Mouse (Mus musculus) CH12.LX (cell line): Measurements from ENCODE around the gene Me1. TPM values are rescaled to one million over a fixed set of nuclear protein-coding genes. Genes with fewer than 3 reads are reported as not detected.

Source experiments
- DNase-seq: peaks from one replicate; pipeline ENCODE4 v3.0.0-alpha.2; 2013; ENCODE audit errors: extremely low read depth
- H3K27ac ChIP-seq: 2 replicates; pipeline ENCODE4 v1.5.1; 2012; ENCODE audit warnings: low read depth, mild to moderate bottlenecking, control low read depth, moderate library complexity; ENCODE audit not compliant: insufficient read depth
- H3K27me3 ChIP-seq: replicated peaks from 2 replicates; pipeline ENCODE3; 2012; ENCODE audit warnings: inconsistent platforms
- H3K36me3 ChIP-seq, 2 experiments: replicated peaks in 1 of 2; 2 replicates each; pipeline versions ENCODE3 to v1.6.1; 2012; ENCODE audit warnings: inconsistent platforms in 1 of 2, low read length in 1 of 2, mild to moderate bottlenecking in 1 of 2, mixed read lengths in 1 of 2, moderate library complexity in 1 of 2; ENCODE audit not compliant: control insufficient read depth in 1 of 2, insufficient read depth in 1 of 2
- H3K4me1 ChIP-seq, 2 experiments: 2 replicates each; pipeline ENCODE4 v1.6.1; 2012; ENCODE audit warnings: inconsistent platforms in 1 of 2, moderate library complexity in 1 of 2; ENCODE audit not compliant: insufficient read depth in 2 of 2, control insufficient read depth in 1 of 2
- H3K4me2 ChIP-seq: 2 replicates; pipeline ENCODE4 v1.6.1; 2012; ENCODE audit warnings: low read depth, mild to moderate bottlenecking, control low read depth; ENCODE audit not compliant: poor library complexity, insufficient read depth, severe bottlenecking
- H3K4me3 ChIP-seq, 3 experiments: fragments of 150-350 bp in 1 of 3; sonication (generic) in 1 of 3; replicated peaks in 1 of 3; 2 replicates each; pipeline versions ENCODE3 to v1.5.1; 2011 to 2012; ENCODE audit warnings: low read depth in 2 of 3, low read length in 2 of 3, mild to moderate bottlenecking in 2 of 3, moderate library complexity in 2 of 3, control low read depth in 1 of 3, improper control_type of control experiment in 1 of 3, inconsistent platforms in 1 of 3, mixed read lengths in 1 of 3; ENCODE audit not compliant: poor library complexity in 1 of 3
- H3K79me2 ChIP-seq: replicated peaks from 2 replicates; pipeline ENCODE4 v1.6.1; 2012; ENCODE audit warnings: mild to moderate bottlenecking, moderate library complexity; ENCODE audit not compliant: control insufficient read depth, poor library complexity, insufficient read depth, severe bottlenecking; ENCODE audit errors: extremely low read depth
- H3K9ac ChIP-seq: 2 replicates; pipeline ENCODE4 v1.6.1; 2012; ENCODE audit warnings: low read depth, mild to moderate bottlenecking, control low read depth, moderate library complexity; ENCODE audit not compliant: insufficient read depth
- H3K9me3 ChIP-seq: replicated peaks from 2 replicates; pipeline ENCODE3; 2012; ENCODE audit warnings: low read length, inconsistent platforms, mixed read lengths
- BHLHE40 ChIP-seq: IDR thresholded peaks from 2 replicates; pipeline ENCODE4 v1.6.1; 2011; ENCODE audit warnings: mild to moderate bottlenecking, low read depth, low read length, improper control_type of control experiment
- CHD1 ChIP-seq: IDR thresholded peaks from 2 replicates; pipeline ENCODE4 v1.6.1; 2012; ENCODE audit warnings: low read depth, low read length, improper control_type of control experiment, inconsistent platforms
- CHD2 ChIP-seq: IDR thresholded peaks from 2 replicates; pipeline ENCODE4 v1.6.1; 2011; ENCODE audit warnings: low read length, improper control_type of control experiment
- CTCF ChIP-seq, 2 experiments: IDR thresholded peaks in 1 of 2; conservative IDR thresholded peaks in 1 of 2; 2 replicates each; pipeline ENCODE4 v1.5.1; 2011 to 2012; ENCODE audit warnings: low read depth in 2 of 2, low read length in 2 of 2, improper control_type of control experiment in 1 of 2, inconsistent platforms in 1 of 2, mild to moderate bottlenecking in 1 of 2, moderate library complexity in 1 of 2
- GABPA ChIP-seq: IDR thresholded peaks from 2 replicates; pipeline ENCODE4 v1.6.1; 2012; ENCODE audit warnings: low read depth, low read length, improper control_type of control experiment, inconsistent platforms; ENCODE audit not compliant: insufficient replicate concordance
- HCFC1 ChIP-seq: IDR thresholded peaks from 2 replicates; pipeline ENCODE4 v1.6.1; 2012; ENCODE audit warnings: low read depth, mild to moderate bottlenecking, inconsistent platforms, low read length, improper control_type of control experiment
- IRF4 ChIP-seq: IDR thresholded peaks from 2 replicates; pipeline ENCODE4 v1.6.1; 2014; ENCODE audit warnings: low read depth, mild to moderate bottlenecking, inconsistent platforms, low read length, improper control_type of control experiment
- JUN ChIP-seq: IDR thresholded peaks from 2 replicates; pipeline ENCODE4 v1.6.1; 2011; ENCODE audit warnings: low read depth, mild to moderate bottlenecking, low read length, improper control_type of control experiment, moderate library complexity; ENCODE audit not compliant: insufficient read depth
- JUND ChIP-seq: conservative IDR thresholded peaks from 2 replicates; pipeline ENCODE4 v1.6.1; 2011; ENCODE audit warnings: low read depth, low read length, improper control_type of control experiment
- MAFK ChIP-seq: IDR thresholded peaks from 2 replicates; pipeline ENCODE4 v1.6.1; 2011; ENCODE audit warnings: low read length, improper control_type of control experiment; ENCODE audit not compliant: insufficient replicate concordance
- MAX ChIP-seq: IDR thresholded peaks from 2 replicates; pipeline ENCODE4 v1.6.1; 2011; ENCODE audit warnings: low read length, improper control_type of control experiment
- MXI1 ChIP-seq: IDR thresholded peaks from 2 replicates; pipeline ENCODE4 v1.6.1; 2011; ENCODE audit warnings: mild to moderate bottlenecking, low read depth, low read length, improper control_type of control experiment
- MYC ChIP-seq: IDR thresholded peaks from 2 replicates; pipeline ENCODE4 v1.6.1; 2011; ENCODE audit warnings: low read depth, mild to moderate bottlenecking, improper control_type of control experiment, low read length
- NELFE ChIP-seq: IDR thresholded peaks from 2 replicates; pipeline ENCODE4 v1.6.1; 2011; ENCODE audit warnings: low read depth, low read length, improper control_type of control experiment
- NRF1 ChIP-seq: IDR thresholded peaks from 2 replicates; pipeline ENCODE4 v1.6.1; 2014; ENCODE audit warnings: low read depth, mild to moderate bottlenecking, inconsistent platforms, low read length, improper control_type of control experiment, moderate library complexity
- POLR2A ChIP-seq: IDR thresholded peaks from 2 replicates; pipeline ENCODE4 v1.6.1; 2011; ENCODE audit warnings: low read depth, mild to moderate bottlenecking, improper control_type of control experiment, low read length
- POLR2AphosphoS2 ChIP-seq: IDR thresholded peaks from 2 replicates; pipeline ENCODE4 v1.6.1; 2011; ENCODE audit warnings: low read depth, low read length, improper control_type of control experiment
- RAD21 ChIP-seq: IDR thresholded peaks from 2 replicates; pipeline ENCODE4 v1.6.1; 2011; ENCODE audit warnings: low read depth, mild to moderate bottlenecking, low read length, improper control_type of control experiment, moderate library complexity
- RCOR1 ChIP-seq: conservative IDR thresholded peaks from 2 replicates; pipeline ENCODE4 v1.6.1; 2012; ENCODE audit warnings: low read depth, mild to moderate bottlenecking, inconsistent platforms, low read length, improper control_type of control experiment
- SMC3 ChIP-seq: IDR thresholded peaks from 2 replicates; pipeline ENCODE4 v1.6.1; 2011; ENCODE audit warnings: low read depth, low read length, improper control_type of control experiment
- TBP ChIP-seq: conservative IDR thresholded peaks from 2 replicates; pipeline ENCODE4 v1.6.1; 2011; ENCODE audit warnings: low read depth, low read length, improper control_type of control experiment
- UBTF ChIP-seq: IDR thresholded peaks from 2 replicates; pipeline ENCODE4 v1.6.1; 2012; ENCODE audit warnings: low read depth, mild to moderate bottlenecking, inconsistent platforms, low read length, improper control_type of control experiment, moderate library complexity
- USF2 ChIP-seq: conservative IDR thresholded peaks from 2 replicates; pipeline ENCODE4 v1.6.1; 2011; ENCODE audit warnings: low read depth, low read length, improper control_type of control experiment
- ZC3H11A ChIP-seq: IDR thresholded peaks from 2 replicates; pipeline ENCODE4 v1.6.1; 2012; ENCODE audit warnings: low read depth, mild to moderate bottlenecking, inconsistent platforms, low read length, improper control_type of control experiment
- ZKSCAN1 ChIP-seq: IDR thresholded peaks from 2 replicates; pipeline ENCODE4 v1.6.1; 2012; ENCODE audit warnings: low read depth, inconsistent platforms, low read length, improper control_type of control experiment, borderline replicate concordance
- dilution Hi-C: fragments of 300-500 bp; cut with MboI; formaldehyde crosslinking; loops from 2 replicates; pipeline ENCODE4 v1.14.3; 2020; ENCODE audit warnings: low sequenced_read_pairs; ENCODE audit not compliant: extremely low pct_unique_long_range_greater_than_20kb, extremely low pct_ligation_motif_present
- in situ Hi-C: fragments of 300-500 bp; cut with MboI; formaldehyde crosslinking; loops from 3 replicates; pipeline ENCODE4 v1.14.3; 2019; ENCODE audit warnings: low sequenced_read_pairs, low pct_ligation_motif_present, low pct_unique_long_range_greater_than_20kb, mixed read lengths
- polyA plus RNA-seq: library from polyadenylated mRNA; unstranded; fragments of >175 nt; gene quantifications from 2 replicates; pipeline ENCODE4 v1.2.1, GENCODE M21; 2012; ENCODE audit warnings: low read depth; ENCODE audit not compliant: insufficient read length
- total RNA-seq, 2 experiments: library from RNA; depleted of rRNA; stranded (reverse); fragments of 300-350 nt in 1 of 2; fragments of >200 nt in 1 of 2; gene quantifications; 2 replicates each; pipeline ENCODE4 v1.2.3; 2012 to 2014

Gene Me1
- total and polyA plus RNA-seq, 3 experiments = 9.4 to 39.9 (median 16.7) TPM

GRCm38 (mm10) chr9:86667138-86667750 lies 28.5 kb downstream of the Me1 start:
- Histone ChIP-seq H3K27ac (no peak overlapping the region), H3K9me3 (peaks cover 1% of the 10 kb centered on the region), H3K4me2 (no peak overlapping the region), H3K36me3 (peaks cover 0 to 44% of the 10 kb centered on the region in 2 experiments), H3K79me2 (no peaks in the 10 kb centered on the region), H3K9ac (no peak overlapping the region), H3K4me3 (no peak overlapping the region), H3K4me1 (peaks cover 0 to 9% of the 10 kb centered on the region in 2 experiments; a peak in 1 of 4 replicates), H3K27me3 (no peaks in the 10 kb centered on the region)
- in situ Hi-C loops = no loop called here
- no peak for TF ChIP-seq POLR2A
- no peak for TF ChIP-seq MAFK
- no peak for TF ChIP-seq MYC
- no peak for TF ChIP-seq JUN
- no peak for TF ChIP-seq CHD2
- TF ChIP-seq UBTF = no peak
- TF ChIP-seq CHD1 = no peak
- no peak for TF ChIP-seq NELFE
- dilution Hi-C loops = no loop called here
- no peak for DNase-seq

GRCm38 (mm10) chr9:86661679-86662078 lies 34.1 kb downstream of the Me1 start:
- dilution Hi-C loops (no loop called here), in situ Hi-C loops (no loop called here)
- H3K36me3 ChIP-seq = peaks cover 0 to 27% of the 10 kb centered on the region in 2 experiments
- no peaks in the 10 kb centered on the region for H3K79me2 ChIP-seq
- H3K4me2 ChIP-seq = no peak overlapping the region
- peak; percentile 9 to 26; a peak in 2 of 4 replicates for TF ChIP-seq CTCF (conservative IDR thresholded peaks at IDR 0.05 in 1 of 2, IDR thresholded peaks at IDR 0.05 in 1 of 2; ENCODE audit: low read depth in 2 of 2, low read length in 2 of 2)
- TF ChIP-seq MXI1 = no peak
- TF ChIP-seq SMC3 = peak; percentile 23; the same call in 1 of the 2 replicates
- TF ChIP-seq CHD2 = no peak
- H3K27me3 ChIP-seq = no peaks in the 10 kb centered on the region
- H3K27ac ChIP-seq = no peak overlapping the region
- no peaks in the 10 kb centered on the region for H3K4me1 ChIP-seq
- no peak overlapping the region for H3K9ac ChIP-seq
- peaks cover 3% of the 10 kb centered on the region for H3K9me3 ChIP-seq
- H3K4me3 ChIP-seq = no peak overlapping the region
- peak; percentile 25 for DNase-seq

DNA sequence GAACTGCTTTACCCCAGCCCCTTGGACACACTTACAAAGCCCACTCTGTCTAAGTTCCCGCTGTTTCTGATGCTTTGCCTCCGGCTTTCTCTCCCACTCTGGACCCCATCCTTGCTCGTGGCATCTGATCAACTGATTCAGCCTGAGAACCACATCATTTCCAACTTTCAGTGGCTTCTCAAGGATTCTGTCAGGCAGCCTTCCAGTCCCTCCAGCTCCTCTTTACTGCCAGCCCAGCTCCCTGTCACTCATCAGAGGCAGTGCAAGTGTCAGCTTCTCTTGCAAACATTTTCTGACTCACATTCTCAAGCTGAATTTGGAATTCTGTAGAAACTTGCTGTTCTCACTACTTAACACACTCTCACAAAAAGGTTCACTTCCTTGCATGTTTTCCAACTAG lies 34.5 kb downstream of the Me1 start:
- in situ Hi-C loops = no loop called here
- no peaks in the 10 kb centered on the region for H3K79me2 ChIP-seq
- H3K9me3 ChIP-seq = peaks cover 3% of the 10 kb centered on the region
- H3K4me1 ChIP-seq = no peaks in the 10 kb centered on the region
- H3K27me3 ChIP-seq = no peaks in the 10 kb centered on the region
- no peak for DNase-seq
- H3K4me2 ChIP-seq = no peak overlapping the region
- H3K36me3 ChIP-seq = peaks cover 0 to 27% of the 10 kb centered on the region in 2 experiments
- no peak overlapping the region for H3K4me3 ChIP-seq
- no peak overlapping the region for H3K27ac ChIP-seq
- dilution Hi-C loops = no loop called here
- H3K9ac ChIP-seq = no peak overlapping the region
- TF ChIP-seq SMC3 (no peak), NELFE (no peak), UBTF (no peak), RAD21 (no peak), USF2 (no peak), CTCF (conservative IDR thresholded peaks at IDR 0.05 in 1 of 2, IDR thresholded peaks at IDR 0.05 in 1 of 2; ENCODE audit: low read depth in 2 of 2, low read length in 2 of 2) (no peak), GABPA (no peak), HCFC1 (no peak), NRF1 (no peak), RCOR1 (no peak), ZKSCAN1 (no peak), BHLHE40 (no peak), ZC3H11A (no peak), TBP (no peak), MAX (no peak), JUND (no peak), POLR2AphosphoS2 (no peak), IRF4 (no peak), MYC (no peak)
